8 mouse cellular contexts compared by ENCODE assay signal in genomic region chr11:9118050-9118420, GRCm38 (mm10). TPM values are rescaled to one million over a fixed set of nuclear protein-coding genes. Genes with fewer than 3 reads are reported as not detected.
A peak's percentile ranks its signal among the peaks of the same experiment; 100 is the strongest.
DNase-seq lines count a peak whose midpoint lies in the region; ATAC-seq lines count a peak whose summit lies in the region.

TSS of gene Upp1 (plus strand) at chr11:9118103.

- H3K9me3 ChIP-seq in kidney, embryonic 15.5 days (replicated peaks), result no peaks in the 10 kb centered on the region
- H3K9me3 ChIP-seq in embryonic facial prominence, embryonic 13.5 days, result no peaks in the 10 kb centered on the region
- no peaks in the 10 kb centered on the region for H3K9me3 ChIP-seq in intestine, embryonic 15.5 days
- H3K9me3 ChIP-seq in neural tube, embryonic 13.5 days, result no peaks in the 10 kb centered on the region

- H3K27ac ChIP-seq in kidney, embryonic 15.5 days, result peak within 1 kb of the TSS; percentile 20; the same call in 1 of the 2 replicates
- H3K27ac ChIP-seq in embryonic facial prominence, embryonic 13.5 days, result no peak within 1 kb of the TSS; the same call in 1 of the 2 replicates
- H3K27ac ChIP-seq in intestine, embryonic 15.5 days, result no peak within 1 kb of the TSS
- no peak within 1 kb of the TSS for H3K27ac ChIP-seq in neural tube, embryonic 13.5 days (replicated peaks)

- WGBS in kidney, embryonic 15.5 days, result under 1% methylated on average over 7 of the region's 7 CpGs
- WGBS in embryonic facial prominence, embryonic 13.5 days, result 0% methylated on average over 7 of the region's 7 CpGs
- WGBS in intestine, embryonic 15.5 days, result 2% methylated on average over 7 of the region's 7 CpGs
- WGBS in neural tube, embryonic 13.5 days, result under 1% methylated on average over 7 of the region's 7 CpGs

- peak within 1 kb of the TSS; percentile 49 for H3K4me3 ChIP-seq in kidney, embryonic 15.5 days (replicated peaks)
- peak within 1 kb of the TSS; percentile 43 for H3K4me3 ChIP-seq in embryonic facial prominence, embryonic 13.5 days
- H3K4me3 ChIP-seq in intestine, embryonic 15.5 days (replicated peaks), result peak within 1 kb of the TSS; percentile 41
- peak within 1 kb of the TSS; percentile 43 for H3K4me3 ChIP-seq in neural tube, embryonic 13.5 days

- H3K36me3 ChIP-seq in kidney, embryonic 15.5 days, result no peaks in the 10 kb centered on the region
- H3K36me3 ChIP-seq in embryonic facial prominence, embryonic 13.5 days, result no peaks in the 10 kb centered on the region
- H3K36me3 ChIP-seq in intestine, embryonic 15.5 days, result no peaks in the 10 kb centered on the region
- H3K36me3 ChIP-seq in neural tube, embryonic 13.5 days, result no peaks in the 10 kb centered on the region

- ATAC-seq in kidney, embryonic 15.5 days (replicated peaks; ENCODE audit: low FRiP score), result no peak; the same call in 1 of the 2 replicates
- ATAC-seq in embryonic facial prominence, embryonic 13.5 days (ENCODE audit: insufficient number of reproducible peaks, insufficient read depth, low FRiP score, low TSS enrichment, low read depth), result no peak
- ATAC-seq in intestine, embryonic 15.5 days, result peak; percentile 45
- ATAC-seq in neural tube, embryonic 13.5 days (ENCODE audit: low read depth), result 0 out of 2 replicates have a peak, but pooled peaks have one; percentile 37

- H3K27me3 ChIP-seq in kidney, embryonic 15.5 days, result peaks cover 72% of the 10 kb centered on the region
- peaks cover 78% of the 10 kb centered on the region for H3K27me3 ChIP-seq in embryonic facial prominence, embryonic 13.5 days
- H3K27me3 ChIP-seq in intestine, embryonic 15.5 days (replicated peaks), result peaks cover 34% of the 10 kb centered on the region
- peaks cover 71% of the 10 kb centered on the region for H3K27me3 ChIP-seq in neural tube, embryonic 13.5 days

- DNase-seq in kidney, postnatal 36 days, result no peak
- no peak for DNase-seq in gastrocnemius, adult 8-10 months (ENCODE audit: low spot score in 2 of 2)
- DNase-seq in ovary, postnatal 10 days (ENCODE audit: low spot score), result no peak
- DNase-seq in right cerebral cortex, postnatal 14 days, result no peak

- peak within 1 kb of the TSS; percentile 95 for H3K4me2 ChIP-seq in kidney, embryonic 15.5 days
- H3K4me2 ChIP-seq in embryonic facial prominence, embryonic 13.5 days, result peak within 1 kb of the TSS; percentile 86
- H3K4me2 ChIP-seq in intestine, embryonic 15.5 days (replicated peaks), result peak within 1 kb of the TSS; percentile 96
- H3K4me2 ChIP-seq in neural tube, embryonic 13.5 days, result peak within 1 kb of the TSS; percentile 94

- H3K4me1 ChIP-seq in kidney, embryonic 15.5 days, result peaks cover 38% of the 10 kb centered on the region
- H3K4me1 ChIP-seq in embryonic facial prominence, embryonic 13.5 days, result peaks cover 31% of the 10 kb centered on the region
- peaks cover 18% of the 10 kb centered on the region; the same call in 1 of the 2 replicates for H3K4me1 ChIP-seq in intestine, embryonic 15.5 days (replicated peaks)
- H3K4me1 ChIP-seq in neural tube, embryonic 13.5 days (replicated peaks), result peaks cover 31% of the 10 kb centered on the region

- H3K9ac ChIP-seq in kidney, embryonic 15.5 days, result peak within 1 kb of the TSS; percentile 36
- peak within 1 kb of the TSS; percentile 54 for H3K9ac ChIP-seq in embryonic facial prominence, embryonic 13.5 days
- peak within 1 kb of the TSS; percentile 36; the same call in 1 of the 2 replicates for H3K9ac ChIP-seq in intestine, embryonic 15.5 days
- peak within 1 kb of the TSS; percentile 54 for H3K9ac ChIP-seq in neural tube, embryonic 13.5 days

RNA-seq across cellular contexts. Expression of gene Upp1, which starts in this region (rescaled TPM):
- 11.4 and 12.4 TPM in 2 replicates for polyA plus RNA-seq in kidney, embryonic 15.5 days (2015; fragmentation: Nextera tagmentation; extraction: Ambion mirVana)
- polyA plus RNA-seq in embryonic facial prominence, embryonic 13.5 days (2015; fragmentation: Nextera tagmentation; extraction: Ambion mirVana), result 5.0 and 5.8 TPM in 2 replicates
- 5.4 and 6.6 TPM in 2 replicates for polyA plus RNA-seq in intestine, embryonic 15.5 days (2015; fragmentation: Nextera tagmentation; extraction: Ambion mirVana)
- 3.4 and 3.5 TPM in 2 replicates for polyA plus RNA-seq in neural tube, embryonic 13.5 days (2015; fragmentation: Nextera tagmentation; extraction: Ambion mirVana)
- total RNA-seq in gastrocnemius, adult 8-10 months (2022), result under 1 TPM in 3 of 4 experiments, not detected in 1; 0.25 to 0.73 (median 0.65) TPM

Comparison
In these comparisons a context has a peak if more than half of its experiments do, and no peak if none do; other contexts are left out.
1. ATAC-seq: peak in intestine, embryonic 15.5 days (single experiment) and neural tube, embryonic 13.5 days (single experiment); none in kidney, embryonic 15.5 days (single experiment) and embryonic facial prominence, embryonic 13.5 days (single experiment).
2. Peak in every context shown above with its lines, with median percentiles within 50 percentile points of each other: H3K4me2 ChIP-seq, H3K4me3 ChIP-seq and H3K9ac ChIP-seq.